Mouse (Mus musculus) erythroblast, embryonic 14.5 days (primary cell): ENCODE results near the gene Sdf2l1.

ENCODE experiments used
- GATA1 ChIP-seq: IDR thresholded peaks from 2 replicates; pipeline ENCODE4 v1.6.1; 2012; ENCODE audit warnings: low read length, inconsistent platforms, mixed read lengths
- TAL1 ChIP-seq: IDR thresholded peaks from 3 replicates; pipeline ENCODE4 v1.6.1; 2012; ENCODE audit warnings: low read length, inconsistent platforms, mixed read lengths

- TF ChIP-seq GATA1, result no peak
- no peak for TF ChIP-seq TAL1
These were observed 670 bp upstream of the Sdf2l1 start for GRCm38 (mm10) chr16:17132906-17133200.
